Mouse (Mus musculus): Measurements from ENCODE around the gene Olfr235. TPM values are rescaled to one million over a fixed set of nuclear protein-coding genes. Genes with fewer than 3 reads are reported as not detected.
"Not testable (repeated sequence)": the region's sequence is repeated elsewhere in the genome, so short reads cannot be mapped to it uniquely, and the experiment has no call there.

Gene Olfr235
- polyA plus RNA-seq (2012): not detected in 2 replicates

GRCm38 (mm10) chr19:12260732-12261131, at the start of gene Olfr235:
Olfr235 (plus strand) TSS chr19:12261032.
- TF ChIP-seq GATA1 (IDR thresholded peaks at IDR 0.05; ENCODE audit: low read length): no peak

DNA sequence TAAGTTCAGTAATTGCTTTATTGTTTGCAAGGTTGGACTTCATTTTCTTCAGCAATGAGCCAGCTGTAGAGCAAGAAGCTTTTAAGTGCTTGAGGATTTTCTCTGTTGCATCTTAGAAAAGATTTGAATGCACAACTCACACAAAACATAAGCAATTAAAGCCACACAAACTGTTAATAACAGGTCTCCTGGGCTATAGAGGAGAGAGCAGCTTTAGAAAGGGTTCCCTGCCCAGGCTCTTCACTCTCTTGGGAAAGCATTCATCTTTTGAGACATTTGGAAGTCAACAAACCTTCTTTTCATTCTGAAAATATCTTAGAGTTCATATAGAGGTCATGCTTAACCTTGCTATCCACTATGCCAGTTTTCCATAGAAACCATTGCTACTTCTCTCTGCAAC, 28.3 kb upstream of the Olfr235 start, which contains the start of gene Olfr1432:
Olfr1432 (minus strand) TSS at position 101 of the 400 bp plus-strand sequence.
- TF ChIP-seq GATA1 (IDR thresholded peaks at IDR 0.05; ENCODE audit: low read length): not testable (repeated sequence)

DNA sequence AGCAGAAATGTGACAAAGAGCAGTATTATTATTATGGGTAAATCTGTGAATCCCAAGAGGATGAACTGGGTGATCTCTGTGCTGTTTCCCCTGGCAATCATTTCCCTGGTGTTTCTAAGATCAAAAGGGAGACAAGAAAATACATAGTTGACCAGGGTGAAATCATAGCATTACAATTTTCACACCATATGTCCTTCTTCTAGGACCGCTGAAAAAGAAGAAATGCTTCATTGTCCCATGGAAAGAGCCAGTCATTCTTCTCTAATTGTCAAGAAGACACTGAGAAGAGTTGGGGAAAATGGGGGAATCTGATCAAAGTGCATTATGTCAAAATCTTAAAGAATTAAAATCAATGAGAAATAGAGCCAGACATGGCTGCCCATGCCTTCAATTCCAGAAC, 19.3 kb upstream of the Olfr235 start, which contains the start of gene Olfr262:
Olfr262 (minus strand) TSS at position 101 of the 400 bp plus-strand sequence.
- TF ChIP-seq GATA1 (IDR thresholded peaks at IDR 0.05; ENCODE audit: low read length): no peak

- no peak for TF ChIP-seq GATA1 (IDR thresholded peaks at IDR 0.05; ENCODE audit: low read length)
Measured at GRCm38 (mm10) chr19:12279554-12279953, 18.7 kb downstream of the Olfr235 start, which contains the start of gene Olfr1434. Olfr1434 (plus strand) TSS chr19:12279854.

GRCm38 (mm10) chr19:12292979-12293378, 32.1 kb downstream of the Olfr235 start:
- no peak for TF ChIP-seq GATA1 (IDR thresholded peaks at IDR 0.05; ENCODE audit: low read length)

DNA sequence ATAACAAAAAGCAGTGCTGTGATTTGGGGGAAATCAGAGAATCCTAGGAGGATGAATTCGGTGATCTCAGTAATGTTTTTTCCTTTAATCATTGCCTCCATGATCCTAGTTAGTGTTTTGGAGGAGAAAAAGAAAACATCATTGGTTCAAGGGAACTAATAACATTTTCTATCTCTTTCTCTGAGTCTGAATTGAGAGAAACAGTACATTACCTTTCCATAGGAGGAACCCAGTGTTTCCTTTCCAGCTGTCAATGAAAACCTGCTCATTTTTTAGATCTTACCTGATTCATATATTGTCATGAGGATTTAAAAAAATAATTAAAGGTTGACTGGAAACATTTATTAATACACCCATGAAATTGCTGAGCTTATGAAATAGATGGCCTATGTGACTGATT, 38.2 kb downstream of the Olfr235 start, which contains the start of gene Olfr1436:
Olfr1436 (minus strand) TSS at position 101 of the 400 bp plus-strand sequence.
- not testable (repeated sequence) for TF ChIP-seq GATA1 (IDR thresholded peaks at IDR 0.05; ENCODE audit: low read length)

Other genes with a start within 250 kb of the Olfr235 start
- not detected in 2 replicates for gene Olfr1423, start 219.7 kb upstream of the Olfr235 start, polyA plus RNA-seq (2012)
- gene Olfr1424, start 198.3 kb upstream of the Olfr235 start, polyA plus RNA-seq (2012): not detected in 2 replicates
- not detected in 2 replicates for gene Olfr1425, start 183.3 kb upstream of the Olfr235 start, polyA plus RNA-seq (2012)
- not detected in 2 replicates for gene Olfr1426, start 169.0 kb upstream of the Olfr235 start, polyA plus RNA-seq (2012)
- not detected in 2 replicates for gene Olfr1427, start 157.7 kb upstream of the Olfr235 start, polyA plus RNA-seq (2012)
- gene Olfr1428, start 145.1 kb upstream of the Olfr235 start, polyA plus RNA-seq (2012): not detected in 2 replicates
- not detected in 2 replicates for gene Olfr76, start 137.8 kb upstream of the Olfr235 start, polyA plus RNA-seq (2012)
- gene Olfr1555-ps1, start 90.9 kb upstream of the Olfr235 start, polyA plus RNA-seq (2012): not detected in 2 replicates
- not detected in 2 replicates for gene Olfr1431, start 60.4 kb upstream of the Olfr235 start, polyA plus RNA-seq (2012)
- gene Olfr1432, start 28.4 kb upstream of the Olfr235 start, polyA plus RNA-seq (2012): not detected in 2 replicates
- gene Olfr262, start 19.4 kb upstream of the Olfr235 start, polyA plus RNA-seq (2012): not detected in 2 replicates
- not detected in 2 replicates for gene Olfr1434, start 18.8 kb downstream of the Olfr235 start, polyA plus RNA-seq (2012)
- not detected in 2 replicates for gene Olfr1436, start 38.1 kb downstream of the Olfr235 start, polyA plus RNA-seq (2012)
- not detected in 2 replicates for gene Olfr1437, start 64.1 kb downstream of the Olfr235 start, polyA plus RNA-seq (2012)
- gene Olfr1438-ps1, start 74.9 kb downstream of the Olfr235 start, polyA plus RNA-seq (2012): not detected in 2 replicates
- not detected in 2 replicates for gene Olfr1440, start 126.2 kb downstream of the Olfr235 start, polyA plus RNA-seq (2012)
- gene Olfr1441, start 156.4 kb downstream of the Olfr235 start, polyA plus RNA-seq (2012): not detected in 2 replicates
- not detected in 2 replicates for gene Pfpl, start 166.9 kb downstream of the Olfr235 start, polyA plus RNA-seq (2012)
- not detected in 2 replicates for gene Mpeg1, start 199.7 kb downstream of the Olfr235 start, polyA plus RNA-seq (2012)
- gene Dtx4, start 240.4 kb downstream of the Olfr235 start, polyA plus RNA-seq (2012): not detected in 2 replicates

All from G1E-ER4 (cell line).